Mouse (Mus musculus): Measurements from ENCODE around the gene Cd19.
"Not testable (repeated sequence)": the region's sequence is repeated elsewhere in the genome, so short reads cannot be mapped to it uniquely, and the experiment has no call there.

The Cd19 gene

DNA sequence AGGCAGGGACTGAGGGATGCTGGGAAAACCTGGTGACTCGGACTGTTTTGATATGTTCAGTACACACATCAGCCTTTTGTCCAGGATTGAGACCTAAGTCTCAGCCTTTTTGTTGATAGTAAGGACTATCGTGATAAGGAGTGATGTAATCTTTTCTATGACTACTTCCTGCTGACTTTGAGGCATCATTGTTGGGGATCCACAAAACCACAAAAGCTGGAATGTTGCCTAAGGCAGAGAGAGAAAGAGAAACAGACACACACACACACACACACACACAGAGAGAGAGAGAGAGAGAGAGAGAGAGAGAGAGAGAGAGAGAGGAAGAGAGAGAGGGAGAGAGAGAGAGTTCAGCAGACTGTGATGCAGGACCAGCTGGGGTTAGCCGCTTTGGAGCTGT lies 3.8 kb upstream of the Cd19 start:
- no peak for DNase-seq (ENCODE audit: low read depth, low spot score)
- Histone ChIP-seq H3K27me3 (ENCODE audit: control insufficient read depth, insufficient read depth, low read length, poor library complexity, severe bottlenecking) (no peaks in the 10 kb centered on the region), H3K36me3 (ENCODE audit: control insufficient read depth, insufficient read depth, low read length, poor library complexity, severe bottlenecking) (peaks cover under 1% of the 10 kb centered on the region; the same call in 1 of the 2 replicates)

DNA sequence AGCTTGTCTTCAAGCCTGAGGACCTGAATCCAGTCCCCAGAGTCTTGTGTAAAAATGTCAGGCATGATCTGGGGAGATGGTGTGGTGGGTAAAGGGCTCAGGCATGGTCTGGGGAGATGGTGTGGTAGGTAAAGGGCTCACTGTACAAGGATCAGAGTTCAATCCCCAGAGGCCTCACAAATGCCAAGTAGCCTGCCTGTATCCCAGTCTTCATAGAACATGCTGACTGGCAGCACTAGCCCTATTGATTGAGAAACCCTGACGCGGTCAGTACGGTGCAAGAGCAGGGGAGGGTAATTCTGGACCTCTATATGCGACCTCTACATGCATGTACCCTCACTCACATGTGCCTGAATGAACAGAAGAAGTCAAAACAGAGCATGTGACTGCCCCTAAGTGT lies 2.9 kb upstream of the Cd19 start:
- H3K27me3 ChIP-seq (ENCODE audit: control insufficient read depth, insufficient read depth, low read length, poor library complexity, severe bottlenecking): no peaks in the 10 kb centered on the region
- DNase-seq (ENCODE audit: low read depth, low spot score): no peak
- peaks cover 2% of the 10 kb centered on the region for H3K36me3 ChIP-seq (ENCODE audit: control insufficient read depth, insufficient read depth, low read length, poor library complexity, severe bottlenecking)

- DNase-seq (ENCODE audit: low read depth, low spot score): peak; percentile 70
- Histone ChIP-seq H3K27me3 (ENCODE audit: control insufficient read depth, insufficient read depth, low read length, poor library complexity, severe bottlenecking) (no peaks in the 10 kb centered on the region), H3K36me3 (ENCODE audit: control insufficient read depth, insufficient read depth, low read length, poor library complexity, severe bottlenecking) (peaks cover 2% of the 10 kb centered on the region)
Measured at GRCm38 (mm10) chr7:126417045-126417444, 2.4 kb upstream of the Cd19 start.

GRCm38 (mm10) chr7:126416615-126417014 lies 1.9 kb upstream of the Cd19 start:
- H3K27me3 ChIP-seq (ENCODE audit: control insufficient read depth, insufficient read depth, low read length, poor library complexity, severe bottlenecking): no peaks in the 10 kb centered on the region
- peak; percentile 87 for DNase-seq (ENCODE audit: low read depth, low spot score)
- peaks cover 2% of the 10 kb centered on the region for H3K36me3 ChIP-seq (ENCODE audit: control insufficient read depth, insufficient read depth, low read length, poor library complexity, severe bottlenecking)

DNA sequence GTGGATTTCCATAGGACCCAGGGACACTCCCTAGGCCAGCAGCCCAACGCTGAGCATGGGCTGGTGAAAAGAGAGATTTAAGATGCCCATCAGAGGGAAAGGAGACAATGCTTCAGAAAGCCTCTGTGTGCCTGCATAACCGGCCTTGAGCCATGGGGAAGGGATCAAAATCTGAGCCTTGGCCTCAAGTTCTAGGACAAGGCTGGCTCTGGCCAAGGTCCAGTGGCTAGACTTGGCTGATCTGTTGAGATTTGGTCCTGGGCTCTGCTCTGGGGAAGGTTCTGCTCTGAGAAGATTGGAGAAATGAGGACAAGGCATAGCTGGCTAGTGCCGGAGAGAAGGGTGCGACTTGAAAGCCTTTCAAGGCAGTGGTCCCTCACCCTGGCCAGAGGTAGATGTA lies 3.6 kb downstream of the Cd19 start:
- Histone ChIP-seq H3K27me3 (ENCODE audit: control insufficient read depth, insufficient read depth, low read length, poor library complexity, severe bottlenecking) (no peaks in the 10 kb centered on the region), H3K36me3 (ENCODE audit: control insufficient read depth, insufficient read depth, low read length, poor library complexity, severe bottlenecking) (peaks cover 21% of the 10 kb centered on the region)
- no peak for DNase-seq (ENCODE audit: low read depth, low spot score)

- no peak for DNase-seq (ENCODE audit: low read depth, low spot score)
- Histone ChIP-seq H3K27me3 (ENCODE audit: control insufficient read depth, insufficient read depth, low read length, poor library complexity, severe bottlenecking) (no peaks in the 10 kb centered on the region), H3K36me3 (ENCODE audit: control insufficient read depth, insufficient read depth, low read length, poor library complexity, severe bottlenecking) (peaks cover 21% of the 10 kb centered on the region)
Measured at GRCm38 (mm10) chr7:126408686-126409085, 6.0 kb downstream of the Cd19 start.

DNA sequence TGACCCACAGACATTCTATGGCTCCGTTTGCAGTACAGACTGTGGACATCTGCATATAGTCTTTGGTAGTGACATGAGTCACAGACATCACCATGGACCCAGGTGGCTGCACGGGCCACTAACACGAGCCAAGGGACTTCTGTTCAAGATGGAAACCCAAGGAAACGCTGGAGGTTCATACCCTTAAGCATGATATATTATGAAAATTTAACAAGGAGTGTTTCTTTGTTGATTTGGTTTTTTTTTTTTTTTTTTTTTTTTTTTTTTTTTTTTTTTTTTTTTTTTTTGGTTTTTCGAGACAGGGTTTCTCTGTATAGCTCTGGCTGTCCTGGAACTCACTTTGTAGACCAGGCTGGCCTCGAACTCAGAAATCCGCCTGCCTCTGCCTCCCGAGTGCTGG lies 12.2 kb downstream of the Cd19 start:
- DNase-seq (ENCODE audit: low read depth, low spot score); H3K36me3 ChIP-seq (ENCODE audit: control insufficient read depth, insufficient read depth, low read length, poor library complexity, severe bottlenecking); H3K27me3 ChIP-seq (ENCODE audit: control insufficient read depth, insufficient read depth, low read length, poor library complexity, severe bottlenecking): not testable (repeated sequence)

- H3K27me3 ChIP-seq (ENCODE audit: control insufficient read depth, insufficient read depth, low read length, poor library complexity, severe bottlenecking): no peaks in the 10 kb centered on the region
- peak; percentile 94 for DNase-seq (ENCODE audit: low read depth, low spot score)
Measured at GRCm38 (mm10) chr7:126399548-126399947, 15.1 kb downstream of the Cd19 start.

GRCm38 (mm10) chr7:126397822-126398221 lies 16.9 kb downstream of the Cd19 start:
- no peaks in the 10 kb centered on the region for H3K27me3 ChIP-seq (ENCODE audit: control insufficient read depth, insufficient read depth, low read length, poor library complexity, severe bottlenecking)
- no peaks in the 10 kb centered on the region for H3K36me3 ChIP-seq (ENCODE audit: control insufficient read depth, insufficient read depth, low read length, poor library complexity, severe bottlenecking)
- DNase-seq (ENCODE audit: low read depth, low spot score): no peak

More at GRCm38 (mm10) chr7:126399548-126399947, 15.1 kb downstream of the Cd19 start:
- no peaks in the 10 kb centered on the region for H3K36me3 ChIP-seq (ENCODE audit: control insufficient read depth, insufficient read depth, low read length, poor library complexity, severe bottlenecking)

GRCm38 (mm10) chr7:126397221-126397620 lies 17.5 kb downstream of the Cd19 start:
- H3K27me3 ChIP-seq (ENCODE audit: control insufficient read depth, insufficient read depth, low read length, poor library complexity, severe bottlenecking): no peaks in the 10 kb centered on the region
- DNase-seq (ENCODE audit: low read depth, low spot score): no peak
- H3K36me3 ChIP-seq (ENCODE audit: control insufficient read depth, insufficient read depth, low read length, poor library complexity, severe bottlenecking): no peaks in the 10 kb centered on the region

GRCm38 (mm10) chr7:126396298-126397119 lies 18.2 kb downstream of the Cd19 start, which contains the start of gene Nfatc2ip:
TSS of gene Nfatc2ip (minus strand) at chr7:126396737.
- Histone ChIP-seq H3K36me3 (ENCODE audit: control insufficient read depth, insufficient read depth, low read length, poor library complexity, severe bottlenecking) (no peaks in the 10 kb centered on the region), H3K27me3 (ENCODE audit: control insufficient read depth, insufficient read depth, low read length, poor library complexity, severe bottlenecking) (no peaks in the 10 kb centered on the region)
- peak; percentile 99 for DNase-seq (ENCODE audit: low read depth, low spot score)

DNA sequence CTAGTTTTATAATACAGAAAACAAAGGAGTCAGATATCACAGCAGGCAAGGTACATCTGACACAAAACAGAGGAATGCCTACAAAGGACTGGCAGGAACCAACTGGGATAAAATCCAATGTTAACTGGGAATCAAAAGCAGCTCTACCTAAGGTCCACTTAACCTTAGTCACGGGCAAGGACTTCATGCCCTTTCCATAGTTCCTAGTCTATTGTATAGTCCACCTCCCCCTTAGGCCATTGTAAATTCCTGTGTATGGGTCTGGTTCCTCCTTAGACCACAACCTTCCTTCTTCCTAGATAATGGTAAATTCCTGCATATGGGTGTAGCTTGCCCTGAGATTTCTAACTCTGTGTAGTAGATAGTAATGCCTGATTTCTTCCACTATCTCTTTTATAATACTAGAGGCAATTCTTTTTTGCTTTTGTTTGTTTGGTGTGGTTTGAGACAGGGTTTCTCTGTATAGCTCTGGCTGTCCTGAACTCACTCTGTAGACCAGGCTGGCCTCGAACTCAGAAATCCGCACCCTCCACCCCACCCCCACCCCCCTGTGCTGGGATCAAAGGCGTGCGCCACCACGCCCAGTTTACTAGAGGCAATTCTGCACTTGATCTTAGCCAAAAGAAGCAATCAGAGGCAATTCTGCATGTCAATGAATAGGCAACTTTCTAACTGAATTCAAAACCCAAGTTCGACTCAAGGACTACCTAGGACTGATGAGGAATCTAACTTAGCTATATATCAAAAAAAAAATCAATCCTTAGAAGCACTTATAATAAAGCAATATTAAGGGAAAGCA lies 22.4 kb downstream of the Cd19 start:
- H3K27me3 ChIP-seq (ENCODE audit: control insufficient read depth, insufficient read depth, low read length, poor library complexity, severe bottlenecking); DNase-seq (ENCODE audit: low read depth, low spot score): not testable (repeated sequence)
- H3K36me3 ChIP-seq (ENCODE audit: control insufficient read depth, insufficient read depth, low read length, poor library complexity, severe bottlenecking): peaks cover 12% of the 10 kb centered on the region

DNA sequence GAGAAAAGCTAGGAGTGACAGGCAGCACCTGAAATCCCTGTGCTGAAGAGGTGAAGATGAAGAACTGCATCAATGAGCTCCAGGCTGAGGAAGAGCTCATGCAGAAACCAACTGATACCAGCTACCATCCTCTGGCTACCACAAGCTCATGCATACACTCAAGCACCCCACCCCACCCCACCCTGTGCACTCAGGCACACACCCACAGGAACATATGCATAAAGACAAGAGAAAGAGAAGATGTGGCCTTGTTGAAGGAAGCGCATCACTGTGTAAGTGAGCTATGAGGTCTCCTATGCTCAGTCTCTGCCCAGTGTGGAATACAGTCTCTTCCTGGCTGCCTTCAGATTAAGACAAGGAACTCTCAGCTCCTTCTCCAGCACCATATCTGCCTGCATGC lies 26.5 kb downstream of the Cd19 start:
- Histone ChIP-seq H3K36me3 (ENCODE audit: control insufficient read depth, insufficient read depth, low read length, poor library complexity, severe bottlenecking) (peaks cover 15% of the 10 kb centered on the region), H3K27me3 (ENCODE audit: control insufficient read depth, insufficient read depth, low read length, poor library complexity, severe bottlenecking) (no peaks in the 10 kb centered on the region)
- DNase-seq (ENCODE audit: low read depth, low spot score): no peak

DNA sequence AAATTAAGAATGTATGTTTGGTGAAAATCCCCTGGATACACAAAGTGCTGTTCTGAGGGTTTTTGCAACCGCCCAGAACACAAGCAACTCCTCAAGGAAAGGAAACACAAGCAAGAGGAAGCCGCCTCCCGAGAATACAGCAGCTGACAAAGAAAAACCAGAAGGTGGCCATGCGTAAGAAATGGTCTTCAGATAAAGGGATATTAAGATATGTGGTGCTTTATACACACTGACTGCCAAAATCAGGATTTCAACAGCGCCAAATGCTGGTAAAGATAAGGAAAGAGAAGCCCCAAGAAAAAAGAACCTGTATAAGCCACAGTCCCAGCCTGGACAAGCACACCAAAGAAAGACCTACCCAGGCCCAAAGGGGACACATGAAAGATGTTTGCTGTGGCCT lies 31.1 kb downstream of the Cd19 start:
- no peak for DNase-seq (ENCODE audit: low read depth, low spot score)
- Histone ChIP-seq H3K27me3 (ENCODE audit: control insufficient read depth, insufficient read depth, low read length, poor library complexity, severe bottlenecking) (no peaks in the 10 kb centered on the region), H3K36me3 (ENCODE audit: control insufficient read depth, insufficient read depth, low read length, poor library complexity, severe bottlenecking) (peaks cover 5% of the 10 kb centered on the region)

Measured in splenic B cell, adult 2 months (primary cell).